Mouse (Mus musculus): Measurements from ENCODE around the gene Fbxo41.

- TF ChIP-seq POLR2A (IDR thresholded peaks at IDR 0.05; ENCODE audit: low read depth, low read length) (no peak), CTCF (IDR thresholded peaks at IDR 0.05; ENCODE audit: borderline replicate concordance, insufficient read depth, low read length) (no peak)
These were observed 24.4 kb downstream of the Fbxo41 start for GRCm38 (mm10) chr6:85478416-85478815.
